Mouse (Mus musculus) gastrocnemius, postnatal 25 days (tissue): ENCODE data around the gene Neu2. TPM values are rescaled to one million over a fixed set of nuclear protein-coding genes. Genes with fewer than 3 reads are reported as not detected.

ENCODE experiments used
- DNase-seq: peaks from one replicate; pipeline ENCODE4 v3.0.0; 2022
- total RNA-seq, 2 experiments: library from RNA; stranded (reverse); gene quantifications; 1 replicate in 1 of 2; 2 replicates in 1 of 2; pipeline ENCODE4 v1.2.3; 2021

The Neu2 gene
- total RNA-seq, 2 experiments from 2014 or later: 15.8 to 18.7 TPM

GRCm38 (mm10) chr1:87614576-87615295 lies 105.0 kb downstream of the Neu2 start:
- DNase-seq: peak; percentile 41

DNA sequence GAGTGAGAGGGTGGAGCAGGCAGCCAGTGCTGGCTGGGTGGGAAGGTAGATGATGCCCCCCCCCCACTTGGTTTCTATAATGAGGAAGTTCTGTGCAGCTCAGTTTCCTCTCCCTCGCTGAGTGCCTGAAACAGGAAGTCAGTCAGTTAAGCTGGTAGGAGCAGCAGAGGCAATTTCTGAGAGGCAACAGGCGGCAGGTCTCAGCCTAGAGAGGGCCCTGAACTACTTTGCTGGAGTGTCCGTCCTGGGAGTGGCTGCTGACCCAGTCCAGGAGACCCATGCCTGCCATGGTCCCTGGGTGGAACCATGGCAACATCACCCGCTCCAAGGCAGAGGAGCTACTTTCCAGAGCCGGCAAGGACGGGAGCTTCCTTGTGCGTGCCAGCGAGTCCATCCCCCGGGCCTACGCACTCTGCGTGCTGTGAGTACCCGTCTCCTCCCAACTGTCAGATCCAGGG lies 110.6 kb downstream of the Neu2 start, which contains the start of gene Inpp5d:
TSS of gene Inpp5d (plus strand) at position 102 of the 458 bp plus-strand sequence.
- DNase-seq: peak; percentile 31

GRCm38 (mm10) chr1:87620693-87621092 lies 111.0 kb downstream of the Neu2 start:
- no peak for DNase-seq

DNA sequence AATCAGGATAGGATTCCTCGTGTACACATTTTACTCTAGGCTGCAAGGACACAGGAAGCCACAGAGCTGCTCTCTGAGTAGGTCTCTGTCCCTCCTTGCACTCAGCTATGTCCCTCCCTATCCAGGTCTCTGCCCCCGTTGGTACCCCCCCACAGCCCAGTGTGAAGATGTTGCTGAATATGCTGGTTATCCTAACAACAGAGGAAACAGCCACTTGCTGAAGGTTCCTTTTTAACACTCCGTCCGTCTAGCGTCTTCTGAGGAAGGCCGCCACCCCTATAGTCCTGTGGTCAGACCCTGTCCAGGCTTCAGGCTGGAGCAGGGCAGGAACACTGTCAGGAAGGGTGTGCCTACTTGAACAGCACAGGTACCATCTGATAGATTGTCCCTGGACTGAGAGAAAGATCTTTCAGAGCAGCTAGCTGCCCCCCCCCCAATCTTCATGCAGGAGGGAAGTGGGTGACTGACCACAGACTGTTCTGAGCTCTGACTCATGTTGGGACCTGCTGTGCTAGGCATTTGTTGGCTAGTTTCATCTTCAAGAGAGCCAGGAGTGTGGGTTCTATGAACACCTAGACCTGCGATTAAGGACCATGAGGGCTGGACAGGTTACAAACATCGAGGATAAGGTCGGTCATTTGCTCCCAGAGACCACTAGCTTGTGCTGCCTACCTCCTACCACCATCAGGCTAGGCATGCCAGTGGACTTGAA lies 111.6 kb downstream of the Neu2 start:
- no peak for DNase-seq

- DNase-seq: no peak
These were observed 112.2 kb downstream of the Neu2 start for GRCm38 (mm10) chr1:87621858-87622279.

- no peak for DNase-seq
These were observed 114.4 kb downstream of the Neu2 start for GRCm38 (mm10) chr1:87623977-87624666.

DNA sequence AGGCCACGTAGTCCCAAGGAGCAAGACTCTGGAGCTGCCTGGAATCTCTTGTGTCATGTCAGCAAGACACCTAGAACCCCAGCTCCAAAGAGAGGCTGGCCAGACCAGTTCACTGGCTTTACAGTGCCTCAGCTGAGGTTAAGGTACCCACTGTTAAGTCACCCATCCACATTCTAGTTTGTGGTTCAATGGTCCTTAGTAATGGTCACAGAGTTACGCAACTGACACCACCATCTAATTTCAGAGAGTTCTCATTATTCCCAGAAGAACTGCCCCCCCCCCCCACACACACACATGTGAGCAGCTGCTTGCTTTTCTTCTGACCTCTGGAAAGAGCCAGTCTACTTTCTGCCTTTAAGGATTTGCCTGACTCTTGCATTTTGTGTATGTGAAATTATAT lies 115.1 kb downstream of the Neu2 start:
- DNase-seq: no peak

- DNase-seq: no peak
These were observed 115.8 kb downstream of the Neu2 start for GRCm38 (mm10) chr1:87625254-87626025.

GRCm38 (mm10) chr1:87626344-87626743 lies 116.7 kb downstream of the Neu2 start:
- peak; percentile 54 for DNase-seq

DNA sequence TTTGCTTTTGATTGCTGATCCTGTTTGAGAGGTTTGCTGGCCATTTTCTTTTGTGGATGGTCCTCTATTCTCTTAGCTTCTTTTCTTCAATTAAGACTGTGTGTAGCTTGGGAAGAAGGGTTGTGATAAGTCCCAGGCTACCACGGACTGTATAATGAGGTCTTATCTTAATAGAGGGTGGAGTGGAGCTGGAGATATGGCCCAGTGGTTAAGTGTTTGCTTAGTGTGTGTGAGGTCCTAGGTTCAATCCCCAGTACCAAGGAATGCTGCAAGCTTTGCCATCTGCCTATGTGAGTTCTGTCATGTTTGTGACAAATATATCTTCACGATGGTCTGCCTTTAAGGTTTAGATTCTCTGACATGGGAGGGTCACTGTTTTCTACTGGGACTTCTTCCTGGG lies 118.4 kb downstream of the Neu2 start:
- DNase-seq: no peak

DNA sequence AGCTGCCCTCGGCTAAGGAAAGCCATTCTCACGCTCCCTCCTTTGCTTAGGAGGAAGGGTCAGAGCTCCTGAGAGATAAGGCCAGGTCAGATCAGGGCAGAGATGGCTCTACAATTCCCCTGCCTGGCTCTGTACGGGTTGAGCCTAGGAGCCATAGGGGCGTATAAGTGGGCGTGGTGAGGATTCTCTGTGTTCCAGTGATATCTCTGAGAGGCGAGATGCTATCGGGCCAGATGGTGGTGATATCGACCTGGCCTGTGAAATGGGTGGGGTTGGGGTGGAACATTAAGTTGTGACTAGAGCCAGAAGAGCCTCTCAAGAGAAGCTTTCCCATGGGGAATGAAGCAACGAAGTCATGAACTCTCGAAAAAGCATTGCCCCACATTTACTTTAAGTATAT lies 121.9 kb downstream of the Neu2 start:
- DNase-seq: no peak

- no peak for DNase-seq
These were observed 122.5 kb downstream of the Neu2 start for GRCm38 (mm10) chr1:87632163-87632562.

DNA sequence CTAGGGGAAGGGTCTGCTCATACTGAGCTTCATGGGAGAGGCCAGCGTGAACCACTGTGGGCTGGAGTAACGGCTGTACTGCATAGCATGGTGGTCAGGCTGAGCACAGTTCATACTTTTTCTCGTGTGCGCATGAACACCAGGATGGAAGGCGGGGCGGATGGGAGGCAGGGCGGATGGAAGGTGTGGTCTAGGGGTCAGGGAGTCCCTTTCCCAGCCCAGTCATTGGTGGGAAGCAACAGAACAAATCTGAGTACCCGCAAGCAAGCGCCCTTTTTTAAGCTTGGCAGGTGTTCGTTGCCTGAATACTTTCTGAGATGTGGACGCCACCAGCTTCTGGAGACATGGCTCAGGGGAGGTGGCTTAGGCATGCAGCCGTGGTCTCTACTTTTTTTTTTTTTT lies 127.0 kb downstream of the Neu2 start:
- no peak for DNase-seq

- no peak for DNase-seq
These were observed 127.6 kb downstream of the Neu2 start for GRCm38 (mm10) chr1:87637121-87637877.

DNA sequence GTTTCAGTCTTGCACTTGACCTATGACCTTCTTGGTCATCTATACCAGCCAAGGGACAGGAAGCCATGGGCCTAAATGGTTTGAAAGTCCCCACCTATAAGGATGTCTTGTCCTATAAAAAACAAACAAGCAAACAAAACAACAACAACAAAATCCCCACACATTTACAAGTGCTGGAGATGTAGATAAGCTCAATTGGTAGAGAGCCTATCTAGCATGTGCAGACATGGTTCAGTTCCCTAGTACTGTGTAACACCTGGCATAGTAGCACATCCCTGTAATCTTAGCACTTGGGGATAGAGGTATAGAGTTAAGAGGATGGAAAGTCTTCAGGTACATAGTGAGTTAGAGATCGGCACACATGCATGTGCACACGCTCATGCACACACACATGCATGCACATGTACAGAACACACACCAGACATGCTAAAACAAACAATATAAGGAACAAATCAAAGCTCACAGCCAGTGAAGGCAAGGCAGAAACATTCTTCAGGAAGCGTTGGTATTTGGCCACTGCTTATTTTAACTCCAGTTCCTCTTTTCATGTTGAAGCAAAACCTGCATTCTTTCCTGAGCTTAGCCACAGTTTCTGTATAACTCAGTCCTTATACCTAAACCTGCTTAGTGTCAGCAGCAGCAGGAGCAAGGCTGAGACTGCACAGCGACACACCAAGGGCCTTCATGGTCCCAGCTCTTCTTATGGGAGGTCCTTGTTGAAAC lies 128.3 kb downstream of the Neu2 start:
- no peak for DNase-seq

DNA sequence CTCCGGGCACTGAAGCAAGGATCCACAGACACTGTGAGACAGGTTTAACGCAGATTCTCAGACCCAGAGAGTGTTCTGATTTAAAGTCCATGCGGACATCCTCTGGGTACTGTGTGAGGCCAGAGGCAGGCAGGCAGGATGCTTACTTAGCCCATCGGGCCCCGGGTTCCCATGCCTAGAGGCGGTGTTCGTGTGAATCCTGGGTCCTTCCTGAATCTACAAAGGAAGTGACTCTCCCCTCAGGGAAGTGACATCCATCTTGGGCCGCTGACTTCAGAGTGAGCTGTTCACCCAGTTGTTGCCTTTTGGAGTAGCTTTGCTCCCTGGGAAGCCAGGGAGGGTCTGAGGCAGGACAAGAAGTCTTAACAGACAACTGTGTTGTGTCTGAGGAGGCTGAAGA lies 130.0 kb downstream of the Neu2 start:
- no peak for DNase-seq

DNA sequence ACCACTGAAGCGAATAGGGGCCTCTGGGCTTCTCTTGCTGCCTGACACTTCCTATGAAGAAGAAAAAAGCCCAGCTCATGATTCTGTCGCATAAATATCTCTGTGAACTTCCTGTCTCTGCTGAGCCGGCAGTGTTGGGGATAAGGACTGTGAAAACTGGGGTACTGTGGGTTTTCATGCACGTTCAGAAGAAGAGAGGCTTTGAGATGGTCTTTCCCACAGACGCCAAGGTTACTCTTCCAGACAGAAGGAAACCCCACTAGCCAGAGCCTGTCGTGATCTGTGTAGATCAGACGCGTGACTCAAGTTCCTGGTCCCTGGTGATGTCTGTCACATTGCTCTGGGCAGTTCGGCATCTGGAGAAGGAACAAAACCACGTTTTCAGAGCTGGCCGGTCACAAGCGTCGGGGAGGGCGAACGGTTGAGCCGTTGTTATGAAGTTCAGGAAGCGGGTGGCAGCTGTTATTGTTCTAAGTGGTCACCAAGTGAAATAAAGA lies 130.5 kb downstream of the Neu2 start:
- peak; percentile 25 for DNase-seq

- no peak for DNase-seq
These were observed 133.3 kb downstream of the Neu2 start for GRCm38 (mm10) chr1:87643016-87643415.

GRCm38 (mm10) chr1:87645041-87645440 lies 135.4 kb downstream of the Neu2 start:
- DNase-seq: no peak

- DNase-seq: no peak
These were observed 136.1 kb downstream of the Neu2 start for GRCm38 (mm10) chr1:87645748-87646147.
